Mouse (Mus musculus): ENCODE measurements at regions not wholly inside any gene's neighbourhood (a gene's known extent, or its start where the extent isn't known, plus 50 kb on each side); places are given as distances from the start of the nearest gene placed in this dataset.

- Histone ChIP-seq H3K27me3 (ENCODE audit: control insufficient read depth, insufficient read depth, low read length) (no peaks in the 10 kb centered on the region), H3K9me3 (ENCODE audit: control insufficient read depth, low read length) (no peaks in the 10 kb centered on the region), H3K4me3 (ENCODE audit: low read depth, low read length) (no peak overlapping the region), H3K36me3 (ENCODE audit: control insufficient read depth, insufficient read depth, low read length) (no peaks in the 10 kb centered on the region), H3K4me2 (replicated peaks; ENCODE audit: low read depth, low read length) (no peak overlapping the region), H3K4me1 (replicated peaks; ENCODE audit: control insufficient read depth, insufficient read depth, low read length) (no peaks in the 10 kb centered on the region), H3K9ac (ENCODE audit: low read depth, low read length) (no peak overlapping the region), H3K27ac (ENCODE audit: low read depth, low read length) (no peak overlapping the region)
- 85% methylated on average over 2 of the region's 2 CpGs for WGBS
- DNase-seq (ENCODE audit: low spot score) (no peak), ATAC-seq (ENCODE audit: low FRiP score) (no peak)
Observed at GRCm38 (mm10) chr1:21132340-21132739, 53.3 kb upstream of the Tram2 start.

GRCm38 (mm10) chr1:21146961-21147360 is 67.9 kb upstream of the Tram2 start:
- Histone ChIP-seq H3K9me3 (ENCODE audit: control insufficient read depth, low read length) (no peaks in the 10 kb centered on the region), H3K4me1 (replicated peaks; ENCODE audit: control insufficient read depth, insufficient read depth, low read length) (no peaks in the 10 kb centered on the region), H3K9ac (ENCODE audit: low read depth, low read length) (no peak overlapping the region), H3K36me3 (ENCODE audit: control insufficient read depth, insufficient read depth, low read length) (no peaks in the 10 kb centered on the region), H3K27me3 (ENCODE audit: control insufficient read depth, insufficient read depth, low read length) (no peaks in the 10 kb centered on the region), H3K4me2 (replicated peaks; ENCODE audit: low read depth, low read length) (no peak overlapping the region), H3K27ac (ENCODE audit: low read depth, low read length) (no peak overlapping the region), H3K4me3 (ENCODE audit: low read depth, low read length) (no peak overlapping the region)
- WGBS: 83% methylated on average over 4 of the region's 4 CpGs
- no peak for ATAC-seq (ENCODE audit: low FRiP score)
- DNase-seq (ENCODE audit: low spot score): no peak

GRCm38 (mm10) chr1:21161742-21162141 is 56.6 kb upstream of the Tmem14a start:
- H3K4me3 ChIP-seq (ENCODE audit: low read depth, low read length): no peak overlapping the region
- WGBS: 21% methylated on average over 5 of the region's 5 CpGs
- DNase-seq (ENCODE audit: low spot score): peak; percentile 92
- H3K4me2 ChIP-seq (replicated peaks; ENCODE audit: low read depth, low read length): no peak overlapping the region
- peak; percentile 37; the same call in 1 of the 2 replicates for ATAC-seq (ENCODE audit: low FRiP score)
- H3K36me3 ChIP-seq (ENCODE audit: control insufficient read depth, insufficient read depth, low read length): no peaks in the 10 kb centered on the region
- no peaks in the 10 kb centered on the region for H3K9me3 ChIP-seq (ENCODE audit: control insufficient read depth, low read length)
- no peak overlapping the region for H3K27ac ChIP-seq (ENCODE audit: low read depth, low read length)
- H3K9ac ChIP-seq (ENCODE audit: low read depth, low read length): no peak overlapping the region
- H3K4me1 ChIP-seq (replicated peaks; ENCODE audit: control insufficient read depth, insufficient read depth, low read length): no peaks in the 10 kb centered on the region
- no peaks in the 10 kb centered on the region for H3K27me3 ChIP-seq (ENCODE audit: control insufficient read depth, insufficient read depth, low read length)

GRCm38 (mm10) chr1:21166287-21166733 is 52.1 kb upstream of the Tmem14a start:
- ATAC-seq (ENCODE audit: low FRiP score) (peak; percentile 97), DNase-seq (ENCODE audit: low spot score) (peak; percentile 92)
- peak overlapping the region; percentile 29 for H3K4me3 ChIP-seq (ENCODE audit: low read depth, low read length)
- no peaks in the 10 kb centered on the region for H3K27me3 ChIP-seq (ENCODE audit: control insufficient read depth, insufficient read depth, low read length)
- no peak overlapping the region for H3K27ac ChIP-seq (ENCODE audit: low read depth, low read length)
- no peaks in the 10 kb centered on the region for H3K36me3 ChIP-seq (ENCODE audit: control insufficient read depth, insufficient read depth, low read length)
- peak overlapping the region; percentile 45 for H3K4me2 ChIP-seq (replicated peaks; ENCODE audit: low read depth, low read length)
- H3K9ac ChIP-seq (ENCODE audit: low read depth, low read length): peak overlapping the region; percentile 34
- H3K9me3 ChIP-seq (ENCODE audit: control insufficient read depth, low read length): no peaks in the 10 kb centered on the region
- WGBS: under 1% methylated on average over 15 of the region's 15 CpGs
- H3K4me1 ChIP-seq (replicated peaks; ENCODE audit: control insufficient read depth, insufficient read depth, low read length): no peaks in the 10 kb centered on the region

GRCm38 (mm10) chr1:21166762-21167161 is 51.6 kb upstream of the Tmem14a start:
- DNase-seq (ENCODE audit: low spot score): no peak
- Histone ChIP-seq H3K36me3 (ENCODE audit: control insufficient read depth, insufficient read depth, low read length) (no peaks in the 10 kb centered on the region), H3K4me1 (replicated peaks; ENCODE audit: control insufficient read depth, insufficient read depth, low read length) (no peaks in the 10 kb centered on the region), H3K9ac (ENCODE audit: low read depth, low read length) (peak overlapping the region; percentile 34), H3K4me2 (replicated peaks; ENCODE audit: low read depth, low read length) (peak overlapping the region; percentile 45), H3K27me3 (ENCODE audit: control insufficient read depth, insufficient read depth, low read length) (no peaks in the 10 kb centered on the region), H3K9me3 (ENCODE audit: control insufficient read depth, low read length) (no peaks in the 10 kb centered on the region), H3K27ac (ENCODE audit: low read depth, low read length) (no peak overlapping the region), H3K4me3 (ENCODE audit: low read depth, low read length) (peak overlapping the region; percentile 29)
- WGBS: 75% methylated on average over 4 of the region's 4 CpGs
- peak; percentile 59 for ATAC-seq (ENCODE audit: low FRiP score)

All from hindbrain, embryonic 11.5 days (tissue).